Mouse (Mus musculus) forebrain, postnatal 0 days (tissue): ENCODE data around the gene Mmp8. TPM values are rescaled to one million over a fixed set of nuclear protein-coding genes. Genes with fewer than 3 reads are reported as not detected.

Experiments
- ATAC-seq: fragments of 200-750 bp; cut with Nextera tagmentation; 2 replicates; pipeline ENCODE4 v1.8.0; 2017; ENCODE audit warnings: mild to moderate bottlenecking, moderate library complexity
- DNase-seq: peaks from one replicate; pipeline ENCODE4 v3.0.0-alpha.2; 2015
- H3K27ac ChIP-seq: fragments of 300-500 bp; sonication (generic); 2 replicates; pipeline ENCODE4 v1.5.1; 2014; ENCODE audit warnings: low read depth, mild to moderate bottlenecking, antibody characterized with exemption, low read length, moderate library complexity, mixed read lengths
- H3K27me3 ChIP-seq: fragments of 300-500 bp; sonication (generic); 2 replicates; pipeline ENCODE4 v1.6.1; 2014; ENCODE audit warnings: mild to moderate bottlenecking, low read length, mixed read lengths; ENCODE audit not compliant: insufficient read depth
- H3K36me3 ChIP-seq: fragments of 300-500 bp; sonication (generic); 2 replicates; pipeline ENCODE4 v1.6.1; 2014; ENCODE audit warnings: mild to moderate bottlenecking, moderate library complexity; ENCODE audit not compliant: insufficient read depth
- H3K4me1 ChIP-seq: fragments of 300-500 bp; sonication (generic); 2 replicates; pipeline ENCODE4 v1.6.1; 2014; ENCODE audit warnings: antibody characterized with exemption; ENCODE audit not compliant: insufficient read depth
- H3K4me2 ChIP-seq: fragments of 300-500 bp; sonication (generic); 2 replicates; pipeline ENCODE4 v1.6.1; 2014; ENCODE audit warnings: low read depth, mild to moderate bottlenecking, moderate library complexity
- H3K4me3 ChIP-seq: fragments of 300-500 bp; sonication (generic); 2 replicates; pipeline ENCODE4 v1.5.1; 2014; ENCODE audit warnings: low read depth, low read length, mixed read lengths
- H3K9ac ChIP-seq: fragments of 300-500 bp; sonication (generic); 2 replicates; pipeline ENCODE4 v1.6.1; 2014; ENCODE audit warnings: mild to moderate bottlenecking
- H3K9me3 ChIP-seq: fragments of 300-500 bp; sonication (generic); 2 replicates; pipeline ENCODE4 v1.6.1; 2016; ENCODE audit warnings: low read length
- CTCF ChIP-seq: sonication (generic); IDR thresholded peaks from 2 replicates; pipeline ENCODE4 v1.5.1; 2016; ENCODE audit warnings: antibody characterized with exemption, control low read depth, low read depth
- WGBS: fragments of 180-500 bp; shearing (Covaris S2); extraction: QIAGEN DNeasy Blood & Tissue Kit; methylation state at CpG from one replicate; pipeline ENCODE4 v1.1.7; 2014; 5-methylcytosine and 5-hydroxymethylcytosine counted together
- polyA plus RNA-seq: library from polyadenylated mRNA; unstranded; fragments of >200 nt; fragmentation: Nextera tagmentation; extraction: Ambion mirVana; gene quantifications from 2 replicates; pipeline ENCODE4 v1.2.1, GENCODE M21; 2015
- total RNA-seq: library from RNA; depleted of rRNA; stranded (reverse); fragments of >200 nt; gene quantifications from 2 replicates; pipeline ENCODE4 v1.2.3, GENCODE M21; 2014; rRNA removed

The Mmp8 gene
- 0.90 TPM in 1 of 2 replicates, not detected in the other for total RNA-seq
- polyA plus RNA-seq, result 0.10 and 0.19 TPM in 2 replicates

- DNase-seq, result no peak
- Histone ChIP-seq H3K9ac (no peak within 1 kb of the TSS), H3K27ac (no peak within 1 kb of the TSS), H3K4me2 (no peak within 1 kb of the TSS), H3K4me1 (no peaks in the 10 kb centered on the region), H3K4me3 (no peak within 1 kb of the TSS), H3K9me3 (no peaks in the 10 kb centered on the region), H3K36me3 (no peaks in the 10 kb centered on the region), H3K27me3 (no peaks in the 10 kb centered on the region)
- no peak for TF ChIP-seq CTCF
- 85% methylated on average over 8 of the region's 8 CpGs for WGBS
- no peak for ATAC-seq
Measured at GRCm38 (mm10) chr9:7558221-7559017, at the start of gene Mmp8. Gene Mmp8, plus strand, starts transcription at chr9:7558456.

DNA sequence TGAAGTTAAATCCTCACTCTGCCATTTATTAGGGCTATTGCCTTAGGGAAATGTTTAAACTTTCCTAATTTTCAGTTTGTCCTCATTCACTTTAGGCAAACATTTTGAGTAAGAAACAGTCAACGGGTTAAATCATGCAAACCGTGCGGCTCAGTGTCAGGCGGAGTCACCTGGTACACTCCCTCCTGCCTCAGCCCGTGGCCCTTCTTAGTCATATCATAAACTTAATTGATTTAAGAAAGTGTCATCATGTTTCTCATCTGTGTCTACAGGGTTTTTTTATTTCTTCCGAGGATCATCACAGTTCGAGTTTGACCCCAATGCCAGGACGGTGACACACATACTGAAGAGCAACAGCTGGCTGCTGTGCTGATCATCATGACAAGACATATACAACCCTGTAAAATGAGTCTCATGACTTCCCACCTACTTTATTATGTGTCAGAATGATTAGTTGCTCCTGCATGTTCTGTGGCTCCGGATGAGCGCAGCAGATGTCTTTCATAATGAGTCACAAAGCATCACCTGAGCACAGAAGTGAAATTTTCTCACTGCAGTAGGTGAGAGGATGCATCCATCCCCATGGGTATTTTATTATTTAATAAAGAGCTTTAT, 48.5 kb upstream of the Mmp8 start:
- H3K27me3 ChIP-seq, result no peaks in the 10 kb centered on the region
- no peak overlapping the region for H3K4me3 ChIP-seq
- H3K9ac ChIP-seq, result no peak overlapping the region
- no peak for ATAC-seq
- no peak for DNase-seq
- 95% methylated on average over 10 of the region's 10 CpGs for WGBS
- no peak overlapping the region for H3K4me2 ChIP-seq
- no peak overlapping the region for H3K27ac ChIP-seq
- no peak for TF ChIP-seq CTCF
- no peaks in the 10 kb centered on the region for H3K36me3 ChIP-seq
- H3K9me3 ChIP-seq, result no peaks in the 10 kb centered on the region
- no peaks in the 10 kb centered on the region for H3K4me1 ChIP-seq

DNA sequence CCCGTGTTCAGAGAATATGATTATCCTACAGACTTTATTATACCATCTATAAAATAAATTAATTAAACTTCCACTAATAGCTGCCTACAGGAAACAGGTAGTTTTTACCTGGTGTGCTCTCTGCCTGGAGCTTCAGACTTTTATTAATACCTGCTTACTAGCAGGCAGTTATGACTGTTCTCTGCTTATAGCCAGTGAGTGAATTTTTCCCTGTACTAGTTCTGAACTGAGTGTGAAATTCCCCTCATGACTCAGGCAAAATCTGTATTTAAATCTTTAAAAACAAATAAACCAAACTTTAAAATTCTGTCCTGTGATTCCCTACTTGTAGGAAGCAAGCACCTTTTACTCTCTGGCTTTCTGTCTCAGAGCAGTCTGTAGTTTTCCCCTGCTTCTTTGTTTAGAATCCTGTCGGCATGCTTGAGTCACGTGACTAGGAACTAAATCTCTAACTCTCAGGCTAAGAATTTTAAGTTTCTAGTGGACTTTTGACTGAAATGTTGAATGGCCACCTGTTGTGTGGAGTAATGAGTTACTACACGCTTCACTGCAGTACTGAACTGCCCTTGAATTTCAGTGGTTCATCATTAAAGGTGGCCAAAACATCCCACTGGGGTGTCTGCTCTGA, 40.2 kb upstream of the Mmp8 start:
- H3K9me3 ChIP-seq, result no peaks in the 10 kb centered on the region
- DNase-seq (no peak), ATAC-seq (no peak)
- WGBS, result 45% methylated on average over 4 of the region's 4 CpGs
- no peak overlapping the region for H3K4me2 ChIP-seq
- H3K36me3 ChIP-seq, result no peaks in the 10 kb centered on the region
- no peak overlapping the region for H3K27ac ChIP-seq
- TF ChIP-seq CTCF, result no peak
- H3K9ac ChIP-seq, result no peak overlapping the region
- H3K27me3 ChIP-seq, result no peaks in the 10 kb centered on the region
- H3K4me1 ChIP-seq, result no peaks in the 10 kb centered on the region
- H3K4me3 ChIP-seq, result no peak overlapping the region

DNA sequence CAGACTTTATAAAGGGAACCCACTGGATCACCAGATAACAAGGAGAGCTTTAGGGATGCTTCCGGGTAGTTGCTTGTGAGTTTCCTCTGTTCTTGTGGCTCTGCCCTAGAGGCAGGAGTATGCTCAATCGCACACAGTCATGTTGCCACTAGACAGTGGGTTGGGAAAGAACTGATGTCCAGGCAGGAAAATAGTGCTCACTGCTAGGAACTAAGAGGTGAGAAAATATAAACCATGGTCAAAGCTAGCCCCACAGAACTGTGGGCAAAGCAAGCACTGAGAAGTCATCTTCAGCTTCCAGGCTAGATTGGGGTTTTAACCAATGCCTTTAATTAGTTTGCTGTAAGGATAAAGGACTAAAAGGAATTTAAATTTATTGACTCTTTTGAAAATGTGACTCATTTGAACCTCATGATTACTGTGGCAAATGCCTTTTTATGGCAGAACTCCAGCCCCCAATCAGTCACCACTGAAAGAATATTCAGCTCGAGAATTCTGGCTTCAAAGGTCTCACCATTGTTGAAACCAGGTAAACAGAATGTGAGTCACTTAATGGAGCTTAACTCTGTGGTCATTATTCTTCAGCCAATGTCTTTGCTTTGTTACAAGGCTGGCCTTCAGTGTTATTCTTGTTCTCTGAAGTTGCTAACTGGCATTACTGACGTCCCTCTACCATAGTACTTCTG, 31.9 kb upstream of the Mmp8 start:
- no peaks in the 10 kb centered on the region for H3K4me1 ChIP-seq

DNA sequence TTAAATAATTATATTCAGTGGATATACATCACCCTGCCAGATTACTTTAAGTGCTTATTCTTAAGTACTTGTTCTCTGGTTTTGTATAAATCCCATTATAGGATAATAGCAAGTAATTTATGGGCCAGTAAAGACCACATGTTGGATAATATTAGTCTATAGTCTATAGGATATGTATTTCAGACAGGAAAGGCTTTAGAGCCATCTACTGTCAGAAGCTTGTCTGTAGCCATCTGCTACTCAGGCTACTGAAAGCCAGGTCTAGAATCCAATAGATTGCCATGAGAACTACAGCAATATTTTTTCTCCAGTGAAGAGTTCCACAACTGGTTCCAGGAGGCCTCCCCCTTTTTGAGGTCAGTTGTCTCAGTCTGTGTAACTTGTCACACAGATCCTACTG, 15.5 kb upstream of the Mmp8 start:
- Histone ChIP-seq H3K36me3 (no peaks in the 10 kb centered on the region), H3K9me3 (no peaks in the 10 kb centered on the region), H3K4me3 (no peak overlapping the region), H3K27me3 (no peaks in the 10 kb centered on the region), H3K4me1 (no peaks in the 10 kb centered on the region), H3K27ac (no peak overlapping the region), H3K9ac (no peak overlapping the region), H3K4me2 (no peak overlapping the region)
- ATAC-seq (no peak), DNase-seq (no peak)
- TF ChIP-seq CTCF, result no peak

More for the DNA sequence above, 31.9 kb upstream of the Mmp8 start:
- Histone ChIP-seq H3K9me3 (no peaks in the 10 kb centered on the region), H3K9ac (no peak overlapping the region), H3K36me3 (no peaks in the 10 kb centered on the region), H3K4me3 (no peak overlapping the region), H3K27ac (no peak overlapping the region), H3K27me3 (no peaks in the 10 kb centered on the region), H3K4me2 (no peak overlapping the region)
- DNase-seq, result no peak
- ATAC-seq, result no peak
- TF ChIP-seq CTCF, result no peak
- WGBS, result 59% methylated on average over 4 of the region's 4 CpGs

GRCm38 (mm10) chr9:7544923-7545457, 13.3 kb upstream of the Mmp8 start:
- no peak overlapping the region for H3K4me3 ChIP-seq
- no peak for DNase-seq
- H3K27me3 ChIP-seq, result no peaks in the 10 kb centered on the region
- no peak for TF ChIP-seq CTCF
- H3K27ac ChIP-seq, result no peak overlapping the region
- H3K4me2 ChIP-seq, result no peak overlapping the region
- H3K9me3 ChIP-seq, result no peaks in the 10 kb centered on the region
- no peaks in the 10 kb centered on the region for H3K4me1 ChIP-seq
- WGBS, result 78% methylated on average over 1 of the region's 1 CpGs
- ATAC-seq, result no peak
- H3K9ac ChIP-seq, result no peak overlapping the region
- H3K36me3 ChIP-seq, result no peaks in the 10 kb centered on the region
